Mouse (Mus musculus): ENCODE data around the gene Unc45a.
A peak's percentile ranks its signal among the peaks of the same experiment; 100 is the strongest.

The Unc45a gene

GRCm38 (mm10) chr7:80358039-80358438, 17.2 kb upstream of the Unc45a start:
- TF ChIP-seq POU5F1 (IDR thresholded peaks at IDR 0.05; ENCODE audit: borderline replicate concordance, low read length) (no peak), NANOG (IDR thresholded peaks at IDR 0.05; ENCODE audit: borderline replicate concordance, low read length) (no peak), CTCF (conservative IDR thresholded peaks at IDR 0.05; ENCODE audit: low read length) (no peak)

GRCm38 (mm10) chr7:80357156-80357555, 16.4 kb upstream of the Unc45a start:
- no peak for TF ChIP-seq NANOG (IDR thresholded peaks at IDR 0.05; ENCODE audit: borderline replicate concordance, low read length)
- no peak for TF ChIP-seq POU5F1 (IDR thresholded peaks at IDR 0.05; ENCODE audit: borderline replicate concordance, low read length)
- TF ChIP-seq CTCF (conservative IDR thresholded peaks at IDR 0.05; ENCODE audit: low read length), result no peak
- Histone ChIP-seq H3K27me3 (ENCODE audit: insufficient read depth, low read length) (no peaks in the 10 kb centered on the region), H3K9me3 (ENCODE audit: low read length) (no peaks in the 10 kb centered on the region), H3K4me3 (replicated peaks; ENCODE audit: low read length) (no peak overlapping the region), H3K36me3 (ENCODE audit: insufficient read depth, low read length) (peaks cover 22% of the 10 kb centered on the region), H3K4me1 (replicated peaks; ENCODE audit: low read depth, low read length) (peaks cover 45% of the 10 kb centered on the region)

More at GRCm38 (mm10) chr7:80358039-80358438, 17.2 kb upstream of the Unc45a start:
- no peaks in the 10 kb centered on the region for H3K27me3 ChIP-seq (ENCODE audit: insufficient read depth, low read length)
- peaks cover 15% of the 10 kb centered on the region for H3K36me3 ChIP-seq (ENCODE audit: insufficient read depth, low read length)
- H3K4me1 ChIP-seq (replicated peaks; ENCODE audit: low read depth, low read length), result peaks cover 45% of the 10 kb centered on the region
- no peak overlapping the region for H3K4me3 ChIP-seq (replicated peaks; ENCODE audit: low read length)
- H3K9me3 ChIP-seq (ENCODE audit: low read length), result no peaks in the 10 kb centered on the region

DNA sequence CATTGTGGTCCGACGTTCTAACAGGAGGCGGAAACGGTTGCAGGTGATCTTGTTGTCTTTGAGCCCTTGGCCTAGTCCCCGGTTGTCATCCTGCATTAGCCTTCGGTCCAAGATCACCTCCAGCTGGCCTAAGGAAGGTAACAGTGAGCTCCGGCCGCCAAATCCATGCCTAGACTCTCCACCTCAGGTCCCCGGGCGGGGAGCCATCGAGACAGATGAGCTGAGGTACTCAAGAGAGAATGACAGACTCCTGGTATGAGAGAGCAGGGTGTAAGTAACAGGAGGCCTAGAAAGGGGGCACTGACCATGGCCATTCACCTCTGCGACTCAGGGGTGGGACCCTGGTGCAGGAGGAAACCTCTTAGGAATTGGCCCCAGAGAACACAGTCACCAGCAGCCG, 15.5 kb upstream of the Unc45a start:
- Histone ChIP-seq H3K9me3 (ENCODE audit: low read length) (no peaks in the 10 kb centered on the region), H3K4me1 (replicated peaks; ENCODE audit: low read depth, low read length) (peaks cover 44% of the 10 kb centered on the region), H3K27me3 (ENCODE audit: insufficient read depth, low read length) (no peaks in the 10 kb centered on the region), H3K36me3 (ENCODE audit: insufficient read depth, low read length) (peaks cover 22% of the 10 kb centered on the region), H3K4me3 (replicated peaks; ENCODE audit: low read length) (no peak overlapping the region)
- TF ChIP-seq POU5F1 (IDR thresholded peaks at IDR 0.05; ENCODE audit: borderline replicate concordance, low read length) (no peak), CTCF (conservative IDR thresholded peaks at IDR 0.05; ENCODE audit: low read length) (no peak), NANOG (IDR thresholded peaks at IDR 0.05; ENCODE audit: borderline replicate concordance, low read length) (no peak)

DNA sequence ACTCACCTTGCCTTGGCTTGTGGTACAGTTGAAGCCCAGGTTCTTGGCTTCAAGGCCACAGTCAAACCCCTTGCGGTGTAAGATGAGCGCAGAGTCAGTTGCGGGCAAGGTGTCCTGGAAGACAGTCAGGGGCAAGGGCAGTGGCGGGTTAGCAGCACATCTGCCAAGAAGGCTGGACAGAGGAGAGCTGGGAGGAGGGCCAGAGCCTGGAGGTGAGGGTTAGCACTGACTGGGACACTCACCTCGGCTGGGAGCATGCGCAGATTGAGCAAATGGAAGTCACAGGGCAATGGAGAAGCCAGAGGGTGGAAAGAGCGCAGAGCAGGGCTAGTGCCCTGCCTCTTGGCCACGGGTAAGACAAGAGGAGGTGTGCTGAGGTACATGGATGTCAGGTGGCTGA, 12.1 kb upstream of the Unc45a start:
- peaks cover 12% of the 10 kb centered on the region for H3K36me3 ChIP-seq (ENCODE audit: insufficient read depth, low read length)
- no peak overlapping the region for H3K4me3 ChIP-seq (replicated peaks; ENCODE audit: low read length)
- no peaks in the 10 kb centered on the region for H3K9me3 ChIP-seq (ENCODE audit: low read length)
- no peaks in the 10 kb centered on the region for H3K27me3 ChIP-seq (ENCODE audit: insufficient read depth, low read length)
- peaks cover 45% of the 10 kb centered on the region for H3K4me1 ChIP-seq (replicated peaks; ENCODE audit: low read depth, low read length)
- no peak for TF ChIP-seq NANOG (IDR thresholded peaks at IDR 0.05; ENCODE audit: borderline replicate concordance, low read length)
- TF ChIP-seq CTCF (conservative IDR thresholded peaks at IDR 0.05; ENCODE audit: low read length), result no peak
- TF ChIP-seq POU5F1 (IDR thresholded peaks at IDR 0.05; ENCODE audit: borderline replicate concordance, low read length), result no peak

- Histone ChIP-seq H3K4me3 (replicated peaks; ENCODE audit: low read length) (peak overlapping the region; percentile 24; the same call in 1 of the 2 replicates), H3K27me3 (ENCODE audit: insufficient read depth, low read length) (0 out of 2 replicates have a peak, but pooled peaks cover under 1% of the 10 kb centered on the region), H3K36me3 (ENCODE audit: insufficient read depth, low read length) (peaks cover 16% of the 10 kb centered on the region), H3K9me3 (ENCODE audit: low read length) (no peaks in the 10 kb centered on the region), H3K4me1 (replicated peaks; ENCODE audit: low read depth, low read length) (peaks cover 59% of the 10 kb centered on the region)
- TF ChIP-seq POU5F1 (IDR thresholded peaks at IDR 0.05; ENCODE audit: borderline replicate concordance, low read length) (no peak), CTCF (conservative IDR thresholded peaks at IDR 0.05; ENCODE audit: low read length) (no peak), NANOG (IDR thresholded peaks at IDR 0.05; ENCODE audit: borderline replicate concordance, low read length) (no peak)
These were observed 10.0 kb upstream of the Unc45a start for GRCm38 (mm10) chr7:80350808-80351207.

DNA sequence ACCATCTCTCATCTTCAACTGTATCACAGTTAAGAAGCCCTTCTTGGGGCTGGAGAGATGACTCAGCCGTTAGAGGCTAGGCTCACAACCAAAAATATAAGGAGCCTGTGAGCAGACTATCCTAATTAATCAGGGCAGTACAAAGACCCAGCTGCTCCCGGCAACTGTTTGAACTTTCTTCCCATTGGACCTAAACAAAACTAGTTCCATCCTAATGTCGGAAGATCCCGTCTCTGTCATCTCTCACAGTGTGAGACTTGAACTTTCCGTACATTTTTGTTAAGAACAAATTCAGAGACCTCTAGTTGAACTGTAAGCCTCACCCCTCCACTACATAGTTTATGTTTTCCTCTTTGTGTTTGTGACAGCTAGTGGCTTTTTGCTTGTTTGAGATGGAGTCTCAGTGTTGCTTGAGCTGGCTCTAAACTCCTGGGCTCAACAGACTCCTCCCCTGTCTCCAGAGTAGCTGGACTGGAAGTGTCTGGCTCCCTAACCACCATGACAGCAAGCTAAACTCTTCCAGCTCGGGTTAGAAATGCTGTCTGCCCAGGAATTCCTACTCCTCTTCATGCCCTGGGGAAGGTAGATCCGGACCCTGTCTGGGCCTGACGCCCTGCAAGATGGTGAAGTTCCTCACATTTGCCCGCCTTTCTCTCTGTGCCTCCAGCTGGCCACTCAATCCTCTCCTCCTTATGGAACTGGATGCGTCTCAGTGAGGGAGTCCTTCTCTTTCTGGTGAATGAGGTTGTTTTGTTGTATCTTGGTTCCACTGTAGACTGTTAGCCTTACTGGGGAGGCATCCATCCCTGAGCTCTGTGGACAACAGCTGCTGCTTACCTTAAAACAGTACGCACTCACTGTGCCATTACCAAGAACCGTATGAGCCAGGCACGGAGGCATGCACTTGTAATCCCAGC, 7.1 kb upstream of the Unc45a start:
- H3K4me1 ChIP-seq (replicated peaks; ENCODE audit: low read depth, low read length), result peaks cover 60% of the 10 kb centered on the region
- no peak overlapping the region for H3K4me3 ChIP-seq (replicated peaks; ENCODE audit: low read length)
- no peak for TF ChIP-seq CTCF (conservative IDR thresholded peaks at IDR 0.05; ENCODE audit: low read length)
- TF ChIP-seq NANOG (IDR thresholded peaks at IDR 0.05; ENCODE audit: borderline replicate concordance, low read length), result no peak
- TF ChIP-seq POU5F1 (IDR thresholded peaks at IDR 0.05; ENCODE audit: borderline replicate concordance, low read length), result no peak
- H3K36me3 ChIP-seq (ENCODE audit: insufficient read depth, low read length), result peaks cover 19% of the 10 kb centered on the region
- no peaks in the 10 kb centered on the region for H3K9me3 ChIP-seq (ENCODE audit: low read length)
- 0 out of 2 replicates have a peak, but pooled peaks cover 5% of the 10 kb centered on the region for H3K27me3 ChIP-seq (ENCODE audit: insufficient read depth, low read length)

GRCm38 (mm10) chr7:80346830-80347229, 6.0 kb upstream of the Unc45a start:
- H3K36me3 ChIP-seq (ENCODE audit: insufficient read depth, low read length), result peaks cover 12% of the 10 kb centered on the region
- H3K27me3 ChIP-seq (ENCODE audit: insufficient read depth, low read length), result peaks cover 11% of the 10 kb centered on the region
- H3K4me1 ChIP-seq (replicated peaks; ENCODE audit: low read depth, low read length), result peaks cover 62% of the 10 kb centered on the region
- no peaks in the 10 kb centered on the region for H3K9me3 ChIP-seq (ENCODE audit: low read length)
- TF ChIP-seq CTCF (conservative IDR thresholded peaks at IDR 0.05; ENCODE audit: low read length), result no peak
- TF ChIP-seq NANOG (IDR thresholded peaks at IDR 0.05; ENCODE audit: borderline replicate concordance, low read length), result no peak
- no peak for TF ChIP-seq POU5F1 (IDR thresholded peaks at IDR 0.05; ENCODE audit: borderline replicate concordance, low read length)
- no peak overlapping the region for H3K4me3 ChIP-seq (replicated peaks; ENCODE audit: low read length)

DNA sequence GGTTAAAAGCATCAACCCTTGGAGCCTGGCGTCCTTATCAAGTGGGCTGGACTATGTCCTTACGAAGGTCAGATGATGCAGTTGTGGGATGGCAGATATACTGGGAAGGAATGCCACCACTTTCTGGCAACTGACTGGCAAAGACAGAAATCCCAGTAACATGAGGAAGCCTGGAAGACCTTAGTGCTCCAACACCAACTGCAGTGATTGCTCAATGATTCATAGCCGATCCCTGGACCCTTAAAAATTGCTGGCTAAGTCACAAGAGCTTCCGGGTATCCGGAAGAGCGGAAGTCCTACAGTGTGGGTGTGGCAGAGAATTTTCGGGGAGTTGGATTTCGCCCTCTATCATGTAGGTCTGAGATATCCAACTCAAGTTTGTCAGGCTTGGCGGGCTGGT, 5.4 kb upstream of the Unc45a start:
- no peak for TF ChIP-seq POU5F1 (IDR thresholded peaks at IDR 0.05; ENCODE audit: borderline replicate concordance, low read length)
- no peak for TF ChIP-seq NANOG (IDR thresholded peaks at IDR 0.05; ENCODE audit: borderline replicate concordance, low read length)
- no peak for TF ChIP-seq CTCF (conservative IDR thresholded peaks at IDR 0.05; ENCODE audit: low read length)
- H3K9me3 ChIP-seq (ENCODE audit: low read length), result no peaks in the 10 kb centered on the region

More for the DNA sequence above, 5.4 kb upstream of the Unc45a start:
- H3K4me3 ChIP-seq (replicated peaks; ENCODE audit: low read length), result no peak overlapping the region
- peaks cover 18% of the 10 kb centered on the region for H3K27me3 ChIP-seq (ENCODE audit: insufficient read depth, low read length)
- H3K36me3 ChIP-seq (ENCODE audit: insufficient read depth, low read length), result peaks cover 12% of the 10 kb centered on the region
- peaks cover 60% of the 10 kb centered on the region for H3K4me1 ChIP-seq (replicated peaks; ENCODE audit: low read depth, low read length)
